Mouse (Mus musculus): ENCODE results near the gene Frk.
"Not testable (repeated sequence)": the region's sequence is repeated elsewhere in the genome, so short reads cannot be mapped to it uniquely, and the experiment has no call there.

Frk gene

GRCm38 (mm10) chr10:34615474-34615873, 132.3 kb downstream of the Frk start:
- in situ Hi-C loops (cut with MboI, MseI): no loop called here

DNA sequence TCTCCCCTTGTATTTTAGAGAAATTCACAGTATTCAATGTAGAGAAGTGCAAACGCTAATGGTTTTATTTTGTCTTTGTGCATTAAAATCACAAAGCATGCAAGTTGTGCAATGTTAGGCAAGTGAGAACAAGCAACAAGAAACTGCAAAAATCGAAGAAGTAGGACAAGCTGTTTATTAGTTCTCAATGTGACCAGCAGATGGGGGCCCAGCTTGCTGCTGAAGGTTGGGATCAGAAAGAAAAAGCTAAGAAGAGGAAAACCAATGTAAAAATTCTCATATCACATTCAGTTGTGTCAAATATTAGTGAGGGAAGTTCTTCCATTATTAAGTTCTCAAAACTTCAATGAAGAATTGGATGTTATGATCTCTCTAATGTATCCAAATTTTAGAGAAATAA, 134.0 kb downstream of the Frk start:
- in situ Hi-C loops (cut with MboI, MseI): no loop called here

GRCm38 (mm10) chr10:34618490-34618889, 135.3 kb downstream of the Frk start:
- in situ Hi-C loops (cut with MboI, MseI): no loop called here

GRCm38 (mm10) chr10:34620540-34620939, 137.3 kb downstream of the Frk start:
- in situ Hi-C loops (cut with MboI, MseI): not testable (repeated sequence)

GRCm38 (mm10) chr10:34638245-34638644, 155.0 kb downstream of the Frk start:
- in situ Hi-C loops (cut with MboI, MseI): loop anchor here in 1 of 2 experiments (5.0 kb wide), 1 partner anchor 661 kb away; no protein-coding TSS in a partner anchor

Data from T-helper 17 cell (primary cell).